Mouse (Mus musculus) mesoderm, embryonic 11.5 days (tissue): ENCODE data around the gene Wnt16.
"Not testable (repeated sequence)": the region's sequence is repeated elsewhere in the genome, so short reads cannot be mapped to it uniquely, and the experiment has no call there.

ENCODE experiments used
- DNase-seq: peaks from one replicate; pipeline ENCODE4 v3.0.0-alpha.2; 2012; ENCODE audit warnings: low read depth, low spot score

The Wnt16 gene

DNA sequence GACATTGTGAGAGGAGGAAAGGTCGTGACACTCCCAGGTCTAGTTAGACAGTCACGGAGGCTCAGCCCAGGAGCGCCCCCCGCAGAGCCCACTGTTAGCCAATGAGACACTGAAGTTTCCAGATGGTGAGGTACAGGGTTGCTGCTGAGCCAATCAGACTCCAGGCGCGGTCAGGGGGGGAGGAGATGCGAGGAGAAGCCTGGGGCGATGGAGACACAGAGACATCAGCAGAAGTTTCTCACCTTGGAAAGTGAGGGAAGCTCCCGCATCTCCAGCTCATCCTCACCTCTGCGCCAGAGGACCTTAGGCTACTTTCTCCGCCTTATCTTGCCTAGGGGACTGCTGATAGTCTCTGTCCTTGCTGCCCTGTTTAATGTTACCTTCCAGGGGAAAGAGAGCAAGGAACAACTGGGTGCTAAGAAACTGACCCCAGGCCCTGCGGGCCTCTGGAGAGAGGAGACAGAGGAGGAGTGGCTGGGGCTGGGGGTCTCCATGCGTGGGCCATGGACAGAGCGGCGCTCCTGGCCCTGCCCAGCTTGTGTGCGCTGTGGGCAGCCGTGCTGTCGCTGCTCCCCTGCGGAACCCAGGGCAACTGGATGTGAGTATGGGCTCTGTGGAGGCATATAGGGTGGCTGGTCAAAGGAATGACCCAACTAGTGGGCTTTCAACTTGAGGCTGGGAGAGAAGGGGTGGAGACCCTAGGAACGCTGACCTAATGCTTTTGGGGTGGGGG, at the start of gene Wnt16:
Gene Wnt16, plus strand, starts transcription at position 224 of the 733 bp plus-strand sequence.
- DNase-seq, result peak; percentile 63

- no peak for DNase-seq
Observed at GRCm38 (mm10) chr6:22243321-22243720, 44.7 kb upstream of the Wnt16 start.

DNA sequence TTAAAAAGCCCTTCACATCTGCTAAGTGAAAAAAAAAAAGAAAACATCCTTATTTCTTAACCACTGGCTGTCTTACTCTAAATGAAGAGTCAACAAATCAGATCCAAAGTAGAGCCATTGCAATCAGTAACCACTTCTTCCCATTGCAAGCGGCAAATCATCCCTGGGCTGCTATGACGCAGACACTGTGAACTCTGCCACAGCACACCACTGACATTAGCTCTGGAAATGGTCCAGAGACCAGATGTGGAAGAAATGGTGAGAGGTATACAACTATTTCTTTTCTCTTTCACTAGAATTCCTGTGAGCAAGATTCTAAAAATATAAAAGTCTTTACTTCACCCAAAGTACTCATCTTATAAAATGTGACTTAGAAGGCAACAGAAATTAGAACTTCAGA, 41.3 kb upstream of the Wnt16 start:
- no peak for DNase-seq

DNA sequence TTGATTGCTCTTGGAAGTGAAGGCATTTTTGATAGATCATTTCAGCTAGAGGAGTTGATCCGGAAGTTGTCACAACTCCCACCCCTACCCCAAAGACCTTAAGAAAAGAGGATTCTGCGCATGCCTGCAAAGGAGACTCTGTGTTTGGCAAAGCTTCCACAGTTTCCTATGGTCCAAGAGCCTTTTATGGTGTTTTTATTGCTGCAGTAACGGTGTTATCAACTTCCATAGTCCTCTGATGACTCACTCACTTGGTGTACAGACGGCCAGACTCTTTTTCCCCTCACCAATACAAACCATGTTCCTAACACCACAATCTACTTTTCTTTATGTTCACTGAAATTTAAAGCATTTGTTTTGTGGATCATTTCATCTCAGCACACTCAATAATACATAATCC, 29.2 kb upstream of the Wnt16 start:
- DNase-seq, result no peak

- DNase-seq, result no peak
Observed at GRCm38 (mm10) chr6:22262519-22262918, 25.5 kb upstream of the Wnt16 start.

GRCm38 (mm10) chr6:22264094-22264493, 23.9 kb upstream of the Wnt16 start:
- not testable (repeated sequence) for DNase-seq

- DNase-seq, result no peak
Observed at GRCm38 (mm10) chr6:22266018-22266417, 22.0 kb upstream of the Wnt16 start.

- no peak for DNase-seq
Observed at GRCm38 (mm10) chr6:22267807-22268667, 20.0 kb upstream of the Wnt16 start.

- DNase-seq, result no peak
Observed at GRCm38 (mm10) chr6:22268677-22269076, 19.4 kb upstream of the Wnt16 start.

DNA sequence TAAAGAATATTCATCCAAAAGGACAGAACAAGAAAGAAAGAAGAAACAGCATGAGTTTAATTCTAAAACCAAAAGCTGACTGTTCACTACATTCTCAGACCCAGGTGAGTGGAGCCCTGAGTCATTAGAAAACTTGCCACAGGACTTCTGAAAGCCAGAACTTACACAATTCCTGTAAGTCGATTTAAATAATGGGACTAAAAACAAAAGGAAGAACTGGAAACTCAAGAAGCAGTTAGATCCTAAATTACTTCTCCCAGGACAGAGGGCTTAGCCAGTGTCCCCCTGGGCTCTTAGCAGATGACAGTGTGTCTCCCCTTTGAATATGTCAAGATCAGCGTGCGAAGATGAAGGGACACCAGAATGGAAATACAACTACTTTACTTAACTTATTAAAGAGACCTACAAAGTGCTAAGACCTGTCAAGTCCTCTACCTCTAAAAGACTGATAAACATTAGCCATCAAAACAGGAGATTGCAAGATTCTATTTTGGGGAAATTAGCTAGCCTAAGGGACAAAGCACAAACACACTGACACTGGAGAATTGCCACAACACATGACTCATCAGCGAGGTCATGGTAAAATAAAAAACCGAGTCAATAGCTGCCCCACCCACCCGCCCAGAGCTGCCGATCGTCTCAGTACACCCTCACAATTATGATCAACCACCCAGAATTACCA, 18.0 kb upstream of the Wnt16 start:
- no peak for DNase-seq

DNA sequence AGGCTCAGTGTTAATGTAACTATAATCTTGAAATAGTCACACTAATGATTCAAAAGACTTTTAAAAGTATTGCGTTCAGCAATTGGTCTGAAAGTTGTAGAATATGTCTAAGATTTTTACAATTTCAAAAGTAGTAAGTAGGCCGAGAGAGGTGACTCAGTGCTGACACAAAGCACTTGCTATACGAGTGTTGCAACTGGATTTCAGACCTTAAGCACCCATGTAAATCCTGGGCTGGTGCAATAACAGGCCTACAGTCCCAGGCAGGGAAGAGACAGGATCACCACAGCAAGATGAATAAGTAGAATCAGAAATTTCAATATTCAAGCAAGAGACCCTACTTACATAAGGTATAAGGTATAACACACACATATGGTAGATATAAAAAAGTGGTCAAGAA, 10.1 kb upstream of the Wnt16 start:
- DNase-seq, result no peak

GRCm38 (mm10) chr6:22280217-22280861, 7.7 kb upstream of the Wnt16 start:
- peak; percentile 39 for DNase-seq

- no peak for DNase-seq
Observed at GRCm38 (mm10) chr6:22282405-22282804, 5.6 kb upstream of the Wnt16 start.

GRCm38 (mm10) chr6:22288737-22289460, 872 bp downstream of the Wnt16 start:
- peak; percentile 65 for DNase-seq

GRCm38 (mm10) chr6:22289461-22290021, 1.5 kb downstream of the Wnt16 start:
- DNase-seq, result peak; percentile 40

- no peak for DNase-seq
Observed at GRCm38 (mm10) chr6:22290790-22291189, 2.8 kb downstream of the Wnt16 start.

GRCm38 (mm10) chr6:22292056-22292455, 4.0 kb downstream of the Wnt16 start:
- DNase-seq, result no peak

DNA sequence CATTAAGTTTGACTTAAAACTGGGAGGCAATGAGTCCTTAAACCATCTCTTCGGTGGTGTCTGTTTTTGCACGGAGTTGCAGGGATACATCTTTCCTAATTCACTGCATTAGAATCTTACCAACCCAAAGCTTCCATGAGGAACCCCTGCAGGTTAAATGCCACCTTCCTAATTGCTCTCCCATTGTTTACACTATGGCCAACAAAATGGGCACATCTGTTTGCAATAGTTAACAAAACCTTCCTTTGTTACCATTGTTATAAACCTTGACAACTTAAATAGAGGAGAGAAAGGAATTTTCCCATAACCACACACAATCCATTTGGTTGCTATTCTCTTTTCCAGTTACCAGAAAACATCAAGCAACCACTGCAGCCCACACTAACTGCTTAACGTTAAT, 5.9 kb downstream of the Wnt16 start:
- DNase-seq, result no peak

GRCm38 (mm10) chr6:22297028-22297427, 9.0 kb downstream of the Wnt16 start:
- DNase-seq, result no peak

DNA sequence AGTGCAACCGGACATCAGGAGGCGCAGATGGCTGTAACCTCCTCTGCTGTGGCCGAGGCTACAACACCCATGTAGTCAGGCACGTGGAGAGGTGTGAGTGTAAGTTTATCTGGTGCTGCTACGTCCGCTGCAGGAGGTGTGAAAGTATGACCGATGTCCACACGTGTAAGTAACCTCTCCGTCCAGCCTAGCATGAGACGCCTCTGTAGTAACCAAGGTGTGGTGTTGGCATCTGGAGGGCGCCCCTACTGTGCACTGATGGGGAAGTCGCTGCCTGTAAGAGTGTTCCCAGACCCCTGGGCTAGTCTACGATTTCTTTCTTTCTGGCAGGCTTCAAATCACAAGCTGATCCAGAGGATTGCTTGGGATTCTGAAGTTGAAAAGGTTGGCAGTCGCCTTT, 10.0 kb downstream of the Wnt16 start:
- no peak for DNase-seq
